Mouse (Mus musculus) stomach, postnatal 0 days (tissue): Measurements from ENCODE around the gene Dazap1.
A peak's percentile ranks its signal among the peaks of the same experiment; 100 is the strongest.

Experiments used
- CTCF ChIP-seq: IDR thresholded peaks from 2 replicates; pipeline ENCODE4 v1.5.1; 2016; ENCODE audit warnings: antibody characterized with exemption, low read depth, mild to moderate bottlenecking, moderate library complexity
- EP300 ChIP-seq: optimal IDR thresholded peaks from 2 replicates; pipeline ENCODE3; 2016; ENCODE audit warnings: antibody characterized with exemption

DNA sequence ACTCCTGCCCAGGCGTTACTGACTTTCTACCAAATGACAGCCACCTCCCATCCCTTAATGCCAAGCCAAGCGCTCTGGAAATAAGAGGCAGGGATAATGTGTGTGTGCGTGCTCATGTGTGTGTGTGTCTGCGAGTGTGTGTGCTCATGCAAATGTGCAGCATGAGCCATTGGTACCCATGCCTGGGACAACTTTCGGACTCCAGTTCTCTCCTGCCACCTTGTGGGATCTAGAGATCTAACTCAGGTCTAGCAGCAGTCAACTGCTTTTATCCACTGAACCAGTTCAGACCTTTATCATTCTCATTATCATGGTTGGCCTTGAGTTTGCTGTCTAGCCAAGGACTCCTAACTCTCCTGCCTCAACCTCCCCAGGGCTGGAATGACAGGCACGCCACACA, 13.4 kb upstream of the Dazap1 start:
- peak; percentile 69 for TF ChIP-seq CTCF
- no peak for TF ChIP-seq EP300
